Mouse (Mus musculus) cerebral cortex, adult 2 months (tissue): Measurements from ENCODE around the gene Chac2.

Source experiments
- WGBS: fragments of 180-500 bp; shearing (Covaris S2); methylation state at CpG from one replicate; pipeline ENCODE4 v1.1.7; 2018; 5-methylcytosine and 5-hydroxymethylcytosine counted together

Chac2 gene

DNA sequence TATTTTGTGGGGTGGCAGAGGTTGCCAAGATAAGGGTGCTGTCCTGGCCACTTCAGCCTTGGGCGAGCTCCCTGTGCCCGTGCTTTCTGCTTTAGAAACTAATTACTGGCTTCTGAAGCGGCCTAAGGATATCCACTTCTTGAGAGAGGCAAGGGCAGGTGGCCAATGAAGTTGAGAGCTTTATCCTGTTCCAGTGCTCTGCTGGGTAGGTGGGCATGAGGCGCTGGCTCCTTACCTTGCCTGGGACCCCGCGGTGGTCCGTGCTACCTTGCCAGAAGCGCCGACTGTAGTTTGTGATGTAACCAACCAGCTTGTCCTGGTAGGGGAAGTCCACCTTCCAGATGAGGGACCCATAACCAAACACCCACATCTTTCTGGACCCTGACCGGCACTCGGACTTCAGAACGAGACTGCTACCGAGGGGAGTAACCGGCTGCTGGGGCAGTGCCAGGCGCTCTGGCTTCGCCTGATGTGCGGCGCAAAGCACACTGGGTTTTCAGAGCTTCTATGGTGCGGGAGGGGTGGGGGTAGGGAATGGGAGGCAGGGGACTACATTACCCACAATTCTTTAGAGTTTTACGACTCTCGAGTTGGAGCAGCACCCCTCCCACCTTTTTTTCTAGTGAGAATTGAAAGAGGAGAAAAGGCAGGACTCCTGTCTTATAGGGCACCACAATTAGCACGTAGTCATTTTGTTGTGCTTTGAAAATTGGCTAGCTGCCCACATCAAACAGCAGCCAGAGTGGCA lies at the start of gene Chac2:
TSS of gene Chac2 (minus strand) at position 474 of the 748 bp plus-strand sequence.
- under 1% methylated on average over 22 of the region's 22 CpGs for WGBS

DNA sequence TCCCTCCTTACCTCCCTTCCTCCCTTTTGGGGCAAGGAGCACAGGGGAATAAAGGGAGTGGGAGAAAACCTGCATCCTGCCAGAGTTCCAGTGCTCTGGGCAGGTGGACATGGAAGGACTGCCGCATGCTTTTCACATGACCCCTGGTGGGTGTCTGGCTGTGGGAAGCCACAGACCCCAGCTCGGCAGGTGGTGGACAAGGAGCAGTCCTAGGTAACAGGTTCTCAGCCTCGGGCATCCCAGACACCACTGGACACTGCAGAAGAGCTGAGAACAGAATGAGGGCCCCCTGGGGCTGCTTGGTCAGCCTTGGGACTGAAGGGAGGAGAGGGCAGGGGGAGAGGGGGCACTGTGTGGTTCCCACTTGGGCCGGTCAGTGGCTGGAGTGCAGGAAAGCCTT lies 48.8 kb upstream of the Chac2 start:
- 89% methylated on average over 4 of the region's 4 CpGs for WGBS

DNA sequence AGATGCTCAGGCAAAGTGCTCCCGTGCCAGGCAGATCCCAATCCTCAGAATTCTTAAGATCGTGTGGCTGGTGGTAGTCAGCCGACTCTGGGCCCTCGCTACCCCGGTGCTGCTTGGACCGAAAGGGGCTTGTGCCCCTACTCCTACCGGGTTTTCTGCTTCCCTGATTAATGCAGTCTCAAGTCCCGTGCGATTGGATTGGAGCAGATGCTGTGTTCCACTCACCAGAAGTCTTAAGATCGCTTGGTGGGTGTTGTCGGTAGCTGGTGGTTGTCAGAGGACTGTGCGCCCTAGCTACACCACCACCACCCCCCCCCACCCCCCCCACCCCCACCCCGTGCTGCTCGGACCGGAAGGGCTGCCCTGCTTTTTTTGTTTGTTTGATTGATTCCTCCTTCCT lies 31.3 kb upstream of the Chac2 start:
- 66% methylated on average over 15 of the region's 15 CpGs for WGBS

DNA sequence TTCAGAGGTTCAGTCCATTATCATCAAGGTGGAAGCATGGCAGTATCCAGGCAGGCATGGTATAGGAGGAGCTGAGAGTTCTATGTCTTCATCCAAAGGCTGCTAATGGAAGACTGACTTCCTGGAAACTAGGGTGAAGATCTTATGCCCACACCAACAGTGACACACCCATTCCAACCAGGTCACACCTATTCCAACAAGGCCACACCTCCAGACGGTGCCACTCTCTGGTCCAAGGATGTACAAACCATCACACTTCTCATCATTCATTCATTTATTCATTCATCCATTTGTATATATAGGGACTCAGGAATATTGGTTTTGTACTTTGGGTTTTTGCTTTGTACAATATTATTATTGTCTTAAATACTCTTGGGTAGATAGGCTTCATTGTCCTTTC lies 23.5 kb upstream of the Chac2 start:
- 97% methylated on average over 1 of the region's 1 CpGs for WGBS

DNA sequence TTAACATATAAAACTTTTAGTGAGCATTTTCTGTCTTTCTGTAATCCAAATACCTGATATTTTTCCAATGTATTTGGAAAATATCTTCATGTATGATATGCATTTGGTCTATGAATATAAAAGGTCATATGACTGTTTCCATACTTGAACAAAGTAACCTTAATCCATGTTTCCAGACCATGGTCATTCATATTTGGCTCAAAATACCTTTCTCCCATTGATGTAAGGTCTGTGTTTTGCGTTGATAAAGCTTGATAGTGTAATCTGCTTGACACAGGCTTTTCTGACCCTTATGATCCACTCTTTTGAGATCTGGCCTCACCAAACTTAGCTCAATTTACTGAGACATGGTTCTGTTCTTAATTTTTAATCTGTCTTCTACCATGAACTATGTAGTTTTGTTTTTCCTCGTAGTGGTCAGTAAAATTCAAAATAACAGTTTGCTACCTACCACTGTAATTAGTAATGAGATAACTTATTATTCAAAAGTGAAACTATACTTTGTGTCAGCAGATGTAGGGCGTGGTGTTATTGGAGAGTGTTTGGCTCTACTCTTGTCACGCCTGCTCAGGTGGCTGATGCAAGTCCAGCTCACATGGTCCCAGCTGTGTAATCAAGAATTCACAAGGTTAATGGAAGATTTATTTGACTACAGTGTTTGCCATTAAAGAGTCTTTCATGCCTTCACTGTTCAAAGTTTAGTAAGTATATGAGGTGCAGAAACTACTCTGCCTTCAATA lies 15.2 kb upstream of the Chac2 start:
- WGBS = 93% methylated on average over 4 of the region's 4 CpGs

DNA sequence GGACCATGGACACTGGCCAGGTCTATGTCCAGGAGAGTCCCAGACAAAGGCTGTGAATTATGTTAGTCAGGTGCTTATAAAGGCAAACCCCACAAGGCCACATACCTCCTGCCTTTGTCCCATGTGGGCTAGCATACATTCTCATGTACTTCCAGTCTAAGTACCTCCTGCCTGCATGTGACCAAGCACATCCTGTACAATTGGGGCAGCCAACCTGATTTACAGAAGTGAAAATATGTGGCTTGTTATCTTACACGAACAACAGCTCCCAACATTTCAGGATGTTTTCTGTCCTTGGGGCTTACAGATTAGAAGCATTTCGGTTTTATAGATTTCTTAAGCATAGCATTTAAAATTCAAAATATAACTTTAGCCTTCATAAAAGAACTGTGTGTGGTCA lies 13.9 kb upstream of the Chac2 start:
- WGBS = 89% methylated on average over 2 of the region's 2 CpGs

DNA sequence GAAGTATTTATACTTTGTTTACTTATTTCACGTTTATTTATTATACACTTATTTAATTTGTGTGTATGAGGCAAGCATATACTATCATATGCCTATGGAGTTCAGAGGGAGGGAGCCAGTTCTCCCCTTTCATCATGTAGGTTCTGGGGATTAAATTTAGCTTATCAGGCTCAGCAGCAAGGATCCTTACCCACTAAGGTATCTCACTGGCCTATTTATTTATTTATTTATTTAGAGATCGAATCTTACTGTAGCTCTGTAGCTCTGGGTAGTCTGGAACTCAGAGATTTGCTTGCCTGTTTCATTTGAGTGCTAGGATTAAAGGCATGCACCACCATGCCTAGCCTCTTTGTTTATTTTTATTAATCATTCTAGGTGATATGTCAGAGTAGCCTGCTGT lies 12.6 kb upstream of the Chac2 start:
- 90% methylated on average over 2 of the region's 2 CpGs for WGBS

DNA sequence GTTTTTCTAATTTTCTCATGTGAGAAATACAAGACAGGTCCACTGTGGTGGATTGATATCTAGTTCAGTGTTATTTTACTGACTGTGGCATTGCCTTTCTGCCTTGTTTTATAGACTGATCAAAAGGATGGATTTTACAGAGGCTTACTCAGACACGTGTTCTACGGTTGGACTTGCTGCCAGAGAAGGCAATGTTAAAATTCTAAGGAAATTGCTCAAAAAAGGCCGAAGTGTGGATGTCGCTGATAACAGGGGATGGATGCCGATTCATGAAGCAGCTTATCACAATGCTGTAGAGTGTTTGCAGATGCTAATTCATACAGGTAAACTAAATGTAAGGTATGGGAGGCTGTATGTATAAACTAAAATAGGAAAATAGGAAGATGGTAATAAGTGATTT lies 12.0 kb upstream of the Chac2 start:
- 85% methylated on average over 5 of the region's 5 CpGs for WGBS

DNA sequence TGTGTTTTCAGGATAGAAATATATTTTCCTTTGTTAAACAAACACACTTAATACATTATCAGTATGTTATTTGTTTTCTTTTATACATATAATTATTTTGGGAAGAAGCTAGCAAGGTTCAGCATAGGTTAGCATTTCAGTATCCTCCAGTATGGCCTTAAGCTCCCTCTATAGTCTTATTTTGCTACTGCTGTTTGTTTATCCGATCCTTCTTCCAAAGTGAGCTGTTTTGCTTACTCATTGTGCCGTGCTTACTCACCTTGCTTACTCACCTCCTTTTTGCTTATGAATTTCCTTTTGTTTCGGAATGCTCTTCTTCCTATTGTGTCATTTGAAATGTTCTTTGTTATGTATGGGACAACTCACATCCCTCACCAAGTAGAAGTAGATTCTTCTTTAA lies 10.5 kb upstream of the Chac2 start:
- 81% methylated on average over 3 of the region's 3 CpGs for WGBS

DNA sequence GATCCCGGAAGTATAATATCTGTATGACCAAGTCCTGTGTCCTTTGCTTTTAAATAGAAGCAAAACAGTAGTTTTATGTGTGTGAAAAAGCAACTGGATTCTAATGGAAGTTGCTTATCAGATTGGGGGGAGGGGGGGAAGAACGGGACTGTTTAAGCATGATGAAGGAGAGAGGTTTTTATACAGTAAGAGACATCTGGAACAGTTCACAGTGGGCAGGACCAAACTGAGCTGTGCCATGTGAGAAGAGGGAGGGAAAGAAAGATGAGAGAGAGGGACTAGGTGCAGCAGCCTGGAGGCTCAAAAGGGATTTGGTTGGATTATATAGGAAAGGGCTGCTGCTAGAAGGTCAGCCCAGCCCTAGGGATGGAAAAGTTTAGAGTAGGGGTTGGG lies 471 bp upstream of the Chac2 start:
- WGBS = 1% methylated on average over 2 of the region's 2 CpGs

DNA sequence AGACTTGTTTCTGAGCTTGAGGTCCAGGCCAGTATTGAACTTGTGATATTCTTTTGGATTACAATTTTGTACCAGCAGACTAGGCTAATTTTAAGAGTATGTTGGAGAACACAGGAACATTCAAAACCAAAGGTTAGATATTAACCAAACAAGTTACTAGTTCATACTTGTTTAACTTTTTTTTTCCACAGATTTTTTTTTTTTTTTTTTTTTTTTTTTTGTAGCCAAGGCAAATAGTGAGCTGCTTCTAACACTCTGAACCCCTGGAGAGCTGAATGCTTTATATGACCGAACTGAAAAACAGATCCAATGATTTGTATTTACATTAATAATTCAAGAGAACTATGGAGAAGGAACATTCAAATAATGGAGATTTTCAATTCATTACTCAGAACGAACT lies 913 bp downstream of the Chac2 start:
- 26% methylated on average over 2 of the region's 2 CpGs for WGBS

DNA sequence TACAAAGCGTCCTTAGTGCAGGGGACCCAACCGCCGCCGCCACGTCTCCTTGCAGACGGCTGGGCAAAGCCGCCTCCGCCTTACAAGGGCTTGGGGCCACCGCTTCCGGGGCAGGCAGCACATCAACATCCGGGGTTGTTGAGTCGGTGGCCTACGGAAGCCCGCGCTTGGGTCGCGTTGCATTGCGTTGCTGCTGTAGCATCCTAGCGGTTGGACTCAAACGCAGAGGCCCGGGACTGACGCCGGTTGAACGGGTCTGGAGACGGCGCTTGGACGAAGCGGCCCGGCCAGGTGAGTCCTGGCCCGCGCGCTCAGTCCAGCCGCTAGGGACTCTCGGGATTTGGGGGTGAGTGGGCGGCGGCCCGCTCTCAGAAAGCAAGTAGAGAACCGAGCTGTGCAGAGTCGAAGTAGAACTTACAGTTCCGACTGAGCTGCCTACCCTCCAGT lies 31.8 kb downstream of the Chac2 start, which contains the start of gene Erlec1:
TSS of gene Erlec1 (minus strand) at position 57 of the 447 bp plus-strand sequence.
- WGBS = under 1% methylated on average over 40 of the region's 40 CpGs

DNA sequence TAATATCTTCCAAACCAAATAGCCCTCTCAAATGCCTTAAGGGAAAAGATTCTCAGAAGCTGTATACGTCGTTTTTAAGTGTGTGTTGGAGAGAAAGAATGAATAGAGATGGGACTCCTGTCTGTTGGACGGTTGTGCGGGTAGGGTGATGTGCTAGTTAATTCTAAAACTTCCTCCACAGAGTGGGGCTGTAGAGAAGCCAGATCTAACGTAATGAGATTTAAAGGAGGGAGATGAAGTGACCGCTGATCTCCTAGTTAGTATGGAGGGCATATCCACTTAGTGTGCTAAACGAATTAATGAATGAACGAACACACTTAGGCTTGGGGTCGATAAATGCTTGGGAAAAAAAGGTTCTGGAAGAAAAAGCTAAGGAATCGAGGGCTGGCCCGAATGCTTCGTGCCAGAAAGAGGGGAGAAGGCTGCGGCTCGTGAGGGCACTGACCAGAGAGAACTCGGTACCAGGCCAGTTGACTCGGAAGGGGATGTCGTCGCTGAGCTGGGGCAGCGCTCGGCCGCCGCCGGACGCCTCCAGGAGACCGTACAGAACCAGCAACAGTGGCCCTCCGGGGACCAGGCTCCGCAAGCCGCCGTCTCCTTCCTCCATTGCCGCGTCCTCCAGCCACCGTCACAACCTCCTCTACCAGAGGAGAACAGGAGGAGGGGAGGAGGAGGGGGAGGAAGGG lies 32.5 kb downstream of the Chac2 start:
- under 1% methylated on average over 27 of the region's 32 CpGs for WGBS

DNA sequence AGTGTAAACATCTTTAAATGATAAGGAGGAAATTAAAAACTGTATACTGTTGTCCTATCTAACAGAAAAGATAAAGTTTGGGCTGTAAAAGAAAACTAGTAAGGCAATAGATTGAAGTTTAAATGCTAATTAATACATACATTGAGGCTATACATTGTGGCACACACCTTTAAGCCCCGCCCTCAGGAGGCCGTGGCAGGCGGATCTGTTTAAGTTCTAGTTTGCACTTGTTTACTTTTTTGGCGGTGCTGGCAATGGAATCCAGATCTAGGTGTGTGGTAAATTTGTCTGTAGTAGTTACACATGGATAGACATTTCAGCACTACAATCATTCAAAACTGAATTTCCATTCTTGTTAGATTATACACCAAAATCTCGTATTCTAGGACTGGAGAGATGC lies 33.3 kb downstream of the Chac2 start:
- WGBS = 43% methylated on average over 5 of the region's 5 CpGs

DNA sequence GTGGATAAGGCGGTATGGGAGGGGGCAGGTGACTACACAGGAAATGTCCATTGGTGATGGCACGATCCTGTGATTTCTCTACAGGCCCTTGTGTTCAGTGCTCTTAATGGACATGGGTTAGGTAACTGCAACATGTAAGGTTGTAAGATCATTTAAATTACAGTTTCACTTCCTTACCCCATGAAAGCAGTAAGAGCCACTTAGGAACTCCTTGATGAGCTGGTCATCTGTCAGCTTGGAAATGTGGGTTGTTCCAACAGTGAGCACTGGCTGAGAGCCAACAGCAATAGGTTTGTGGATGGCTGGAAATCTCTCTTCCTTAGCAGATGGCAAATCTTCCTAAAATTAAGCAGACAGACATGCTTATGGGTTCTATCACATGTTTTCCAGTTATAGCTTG lies 42.6 kb downstream of the Chac2 start:
- WGBS = 91% methylated on average over 2 of the region's 2 CpGs

DNA sequence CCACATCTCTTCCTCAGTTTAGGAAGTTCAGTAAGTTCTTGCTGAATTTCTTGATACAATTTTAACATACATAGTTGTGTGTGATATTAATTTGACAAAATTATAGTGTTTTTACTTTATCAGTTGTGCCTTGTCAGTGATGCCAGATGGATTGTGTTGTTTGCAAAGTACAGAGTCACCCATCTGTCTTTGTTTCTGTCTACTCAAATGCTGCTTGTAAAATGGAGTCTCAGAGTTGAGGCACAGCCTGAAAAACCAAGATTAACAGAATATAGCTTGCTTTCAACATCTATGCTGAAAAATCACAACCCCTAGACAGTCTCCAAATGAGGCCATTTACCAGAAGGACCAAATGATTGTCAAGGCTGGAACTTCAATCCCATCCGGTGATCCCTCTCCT lies 57.7 kb downstream of the Chac2 start:
- WGBS = 92% methylated on average over 1 of the region's 1 CpGs
